Mouse (Mus musculus) myocyte (in vitro differentiated cells): Measurements from ENCODE around the gene Mest. TPM values are rescaled to one million over a fixed set of nuclear protein-coding genes. Genes with fewer than 3 reads are reported as not detected.

Experiments used
- H3K27me3 ChIP-seq: one replicate; pipeline ENCODE4 v1.6.1; 2011; ENCODE audit not compliant: control insufficient read depth, insufficient read depth, insufficient read length
- H3K36me3 ChIP-seq: one replicate; pipeline ENCODE4 v1.6.1; 2011; ENCODE audit not compliant: control insufficient read depth, insufficient read depth
- H3K4me2 ChIP-seq: one replicate; pipeline ENCODE4 v1.6.1; 2011; ENCODE audit warnings: low read depth, control low read depth
- H3K4me3 ChIP-seq: one replicate; pipeline ENCODE4 v1.5.1; 2011; ENCODE audit warnings: mild to moderate bottlenecking, control low read depth, moderate library complexity
- H3K79me2 ChIP-seq: one replicate; pipeline ENCODE4 v1.6.1; 2011; ENCODE audit not compliant: control insufficient read depth, insufficient read depth
- H3ac ChIP-seq: one replicate; pipeline ENCODE4 v1.6.1; 2011; ENCODE audit not compliant: control insufficient read depth, insufficient read length
- CEBPB ChIP-seq: IDR thresholded peaks from 2 replicates; pipeline ENCODE4 v1.6.1; 2011; ENCODE audit warnings: mild to moderate bottlenecking, moderate library complexity; ENCODE audit not compliant: poor library complexity, insufficient read depth, severe bottlenecking
- E2F4 ChIP-seq: IDR thresholded peaks from one replicate; pipeline ENCODE4 v1.6.1; 2011; ENCODE audit warnings: mild to moderate bottlenecking, control low read depth, moderate library complexity; ENCODE audit not compliant: insufficient read depth
- MAX ChIP-seq: IDR thresholded peaks from one replicate; pipeline ENCODE4 v1.6.1; 2011; ENCODE audit warnings: low read depth, mild to moderate bottlenecking, control low read depth
- MYOD1 ChIP-seq, 3 experiments: IDR thresholded peaks; one replicate each; pipeline ENCODE4 v1.6.1; 2011; ENCODE audit warnings: control low read depth in 2 of 3, low read depth in 2 of 3, mild to moderate bottlenecking in 2 of 3, moderate library complexity in 1 of 3; ENCODE audit not compliant: insufficient read length in 2 of 3, control insufficient read depth in 1 of 3
- MYOG ChIP-seq, 3 experiments: IDR thresholded peaks; one replicate each; pipeline ENCODE4 v1.6.1; 2011; ENCODE audit warnings: control low read depth in 2 of 3, low read depth in 2 of 3, mild to moderate bottlenecking in 2 of 3; ENCODE audit not compliant: insufficient read length in 2 of 3, control insufficient read depth in 1 of 3, insufficient read depth in 1 of 3
- POLR2A ChIP-seq: IDR thresholded peaks from one replicate; pipeline ENCODE4 v1.6.1; 2011; ENCODE audit warnings: low read depth, mild to moderate bottlenecking, control low read depth, moderate library complexity; ENCODE audit not compliant: insufficient read length
- POLR2AphosphoS2 ChIP-seq: IDR thresholded peaks from one replicate; pipeline ENCODE4 v1.6.1; 2011; ENCODE audit warnings: low read depth, control low read depth; ENCODE audit not compliant: insufficient read length
- REST ChIP-seq: IDR thresholded peaks from one replicate; pipeline ENCODE4 v1.6.1; 2011; ENCODE audit warnings: mild to moderate bottlenecking, control low read depth, moderate library complexity; ENCODE audit not compliant: insufficient read depth, insufficient read length
- SRF ChIP-seq: IDR thresholded peaks from one replicate; pipeline ENCODE4 v1.6.1; 2011; ENCODE audit warnings: low read depth; ENCODE audit not compliant: control insufficient read depth, insufficient read length
- TCF12 ChIP-seq: IDR thresholded peaks from one replicate; pipeline ENCODE4 v1.6.1; 2011; ENCODE audit warnings: mild to moderate bottlenecking, control low read depth; ENCODE audit not compliant: poor library complexity, insufficient read depth, severe bottlenecking
- TCF3 ChIP-seq: IDR thresholded peaks from one replicate; pipeline ENCODE4 v1.6.1; 2011; ENCODE audit warnings: low read depth, control low read depth; ENCODE audit not compliant: insufficient read length
- USF1 ChIP-seq: IDR thresholded peaks from one replicate; pipeline ENCODE4 v1.6.1; 2011; ENCODE audit warnings: low read depth, mild to moderate bottlenecking, control low read depth, moderate library complexity
- polyA plus RNA-seq: library from polyadenylated mRNA; unstranded; fragments of >200 nt; fragmentation: generic; extraction: Trizol; gene quantifications from one replicate; pipeline ENCODE4 v1.2.1, GENCODE M21; 2012; ENCODE audit warnings: missing spikeins

Mest gene
- polyA plus RNA-seq, 1 experiment, result 6.3 TPM

DNA sequence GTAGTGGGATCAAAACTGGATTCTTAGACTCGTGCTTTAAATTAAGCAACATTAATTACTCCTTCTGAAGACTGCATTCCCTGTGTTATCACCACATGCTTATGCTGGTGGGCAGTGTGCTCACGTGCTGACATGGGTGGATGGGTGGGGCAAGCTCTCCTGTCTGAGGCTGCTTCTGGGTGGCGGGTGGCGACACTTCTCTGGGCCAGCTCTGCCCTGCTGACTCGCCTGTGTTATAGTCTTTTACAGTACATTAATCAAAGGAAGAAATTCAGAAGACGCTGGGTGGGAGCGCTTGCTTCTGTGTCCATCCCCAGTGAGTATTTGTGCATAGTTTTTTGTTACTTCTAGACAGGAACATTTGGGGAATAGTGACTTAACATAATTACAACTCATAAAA, 22.2 kb downstream of the Mest start:
- H3K4me2 ChIP-seq, result no peak overlapping the region
- no peaks in the 10 kb centered on the region for H3K79me2 ChIP-seq
- H3K4me3 ChIP-seq, result no peak overlapping the region
- no peaks in the 10 kb centered on the region for H3K27me3 ChIP-seq
- no peak for TF ChIP-seq TCF3
- TF ChIP-seq E2F4, result no peak
- no peak for TF ChIP-seq MYOG (IDR thresholded peaks at IDR 0.05; ENCODE audit: control insufficient read depth in 1 of 3, insufficient read depth in 1 of 3, insufficient read length in 2 of 3, low read depth in 2 of 3)
- no peak overlapping the region for H3ac ChIP-seq
- peaks cover 23% of the 10 kb centered on the region for H3K36me3 ChIP-seq

DNA sequence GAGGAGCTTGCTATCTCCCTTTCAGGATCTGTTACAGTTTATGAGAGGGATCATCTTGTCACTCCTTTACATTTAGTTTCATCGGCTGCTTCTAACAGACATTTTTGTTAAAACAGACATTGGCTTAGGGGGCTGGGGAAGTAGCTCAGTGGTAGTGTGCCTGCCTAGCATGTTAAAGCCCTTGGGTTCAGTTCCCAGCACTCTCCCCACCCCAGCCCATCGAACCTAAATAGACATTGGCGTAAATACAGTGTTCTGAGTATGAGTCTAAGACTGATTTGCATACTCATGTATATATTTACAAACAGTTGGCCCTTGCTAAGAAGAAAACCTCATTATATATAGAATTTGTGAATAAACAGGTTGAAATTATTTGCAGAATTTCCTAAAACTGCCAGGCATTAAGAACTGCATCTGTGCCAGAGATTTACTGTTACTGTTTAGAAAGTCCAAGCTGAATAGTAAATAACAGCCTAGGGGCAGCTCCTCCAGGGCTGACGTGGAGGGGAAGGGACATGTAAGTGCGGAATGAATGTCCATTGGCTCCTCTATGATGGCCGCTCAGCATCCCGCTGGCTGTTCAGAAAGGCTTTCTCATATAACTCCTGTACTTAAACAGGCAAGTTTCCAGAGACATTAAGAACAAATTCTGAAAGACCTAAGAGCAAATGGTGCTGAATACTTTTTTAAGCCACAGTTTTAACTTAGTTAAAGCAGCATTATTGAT, 24.4 kb downstream of the Mest start:
- H3K79me2 ChIP-seq, result no peaks in the 10 kb centered on the region
- TF ChIP-seq MAX, result no peak
- no peak for TF ChIP-seq REST
- no peak for TF ChIP-seq TCF12
- TF ChIP-seq USF1, result no peak
- no peak for TF ChIP-seq MYOD1 (IDR thresholded peaks at IDR 0.05; ENCODE audit: control insufficient read depth in 1 of 3, insufficient read length in 2 of 3, low read depth in 2 of 3)
- TF ChIP-seq SRF, result no peak
- no peak for TF ChIP-seq CEBPB
- H3K4me2 ChIP-seq, result no peak overlapping the region
- no peak overlapping the region for H3K4me3 ChIP-seq
- no peak overlapping the region for H3ac ChIP-seq
- no peaks in the 10 kb centered on the region for H3K27me3 ChIP-seq
- H3K36me3 ChIP-seq, result peaks cover 23% of the 10 kb centered on the region

DNA sequence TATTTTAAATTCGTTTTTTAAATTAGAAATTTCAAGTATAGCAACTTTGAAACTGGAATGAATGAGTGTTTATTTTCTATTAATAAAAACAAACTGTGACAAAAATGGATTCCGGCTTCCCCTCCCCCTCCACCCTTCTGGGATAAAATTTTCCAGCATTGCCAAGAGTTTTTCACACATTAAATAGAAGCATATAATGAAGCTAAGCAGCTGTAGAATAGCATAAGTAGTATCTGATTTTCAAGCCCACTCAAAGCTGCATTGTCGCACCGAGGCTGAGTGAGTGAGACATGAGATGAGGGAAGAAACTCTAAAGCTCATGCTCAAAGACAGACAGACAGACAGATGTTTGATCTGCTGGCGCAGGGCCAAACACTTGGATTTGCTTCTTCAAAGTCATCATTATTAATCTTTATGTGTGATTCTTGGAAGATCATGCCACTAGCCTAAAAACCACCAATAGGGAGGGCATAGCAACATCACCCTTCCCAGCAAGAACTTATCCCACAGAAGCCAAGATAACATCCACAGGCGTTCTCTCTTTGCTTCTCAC, 25.1 kb downstream of the Mest start:
- H3K36me3 ChIP-seq, result peaks cover 23% of the 10 kb centered on the region
- no peak overlapping the region for H3K4me2 ChIP-seq
- TF ChIP-seq TCF3, result no peak
- no peak for TF ChIP-seq E2F4
- no peak overlapping the region for H3K4me3 ChIP-seq
- H3ac ChIP-seq, result no peak overlapping the region
- H3K27me3 ChIP-seq, result no peaks in the 10 kb centered on the region
- H3K79me2 ChIP-seq, result no peaks in the 10 kb centered on the region

DNA sequence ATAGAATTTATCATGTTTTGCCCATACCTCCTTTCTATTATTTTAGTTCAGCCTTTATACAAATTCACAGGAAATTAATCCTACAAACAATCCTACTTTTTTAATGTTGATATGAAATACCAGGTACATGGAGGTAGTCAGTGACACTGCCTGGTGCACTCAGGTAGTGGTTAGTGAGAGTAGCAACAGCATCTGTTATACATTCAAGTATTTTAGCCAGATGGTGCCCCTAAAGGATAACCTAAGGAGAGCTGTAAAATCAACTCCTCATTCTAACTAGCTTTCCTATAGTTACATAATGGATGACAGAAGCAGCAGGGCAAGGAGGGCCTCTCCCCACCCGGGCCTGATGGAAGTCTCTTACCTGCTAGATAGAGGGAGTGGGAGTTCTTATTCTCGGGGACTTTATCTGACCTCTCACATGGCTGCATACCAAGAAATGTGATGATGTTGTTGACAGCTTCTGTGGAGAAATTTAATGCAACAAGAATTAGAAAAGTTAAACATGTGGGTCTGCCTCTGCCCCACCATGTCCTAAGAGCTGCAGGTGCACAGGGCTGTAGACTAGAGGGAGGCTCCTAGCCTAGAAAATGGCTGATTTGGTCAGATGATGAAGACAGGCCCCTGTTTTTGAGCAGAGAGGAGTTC, 25.8 kb downstream of the Mest start:
- no peak overlapping the region for H3K4me2 ChIP-seq
- H3K36me3 ChIP-seq, result peaks cover 17% of the 10 kb centered on the region
- TF ChIP-seq SRF (no peak), MAX (no peak), POLR2AphosphoS2 (no peak), E2F4 (no peak), MYOD1 (IDR thresholded peaks at IDR 0.05; ENCODE audit: control insufficient read depth in 1 of 3, insufficient read length in 2 of 3, low read depth in 2 of 3) (no peak), CEBPB (no peak), TCF3 (no peak), MYOG (IDR thresholded peaks at IDR 0.05; ENCODE audit: control insufficient read depth in 1 of 3, insufficient read depth in 1 of 3, insufficient read length in 2 of 3, low read depth in 2 of 3) (no peak), POLR2A (no peak), TCF12 (no peak)
- H3K27me3 ChIP-seq, result no peaks in the 10 kb centered on the region
- no peaks in the 10 kb centered on the region for H3K79me2 ChIP-seq
- H3K4me3 ChIP-seq, result no peak overlapping the region
- no peak overlapping the region for H3ac ChIP-seq

DNA sequence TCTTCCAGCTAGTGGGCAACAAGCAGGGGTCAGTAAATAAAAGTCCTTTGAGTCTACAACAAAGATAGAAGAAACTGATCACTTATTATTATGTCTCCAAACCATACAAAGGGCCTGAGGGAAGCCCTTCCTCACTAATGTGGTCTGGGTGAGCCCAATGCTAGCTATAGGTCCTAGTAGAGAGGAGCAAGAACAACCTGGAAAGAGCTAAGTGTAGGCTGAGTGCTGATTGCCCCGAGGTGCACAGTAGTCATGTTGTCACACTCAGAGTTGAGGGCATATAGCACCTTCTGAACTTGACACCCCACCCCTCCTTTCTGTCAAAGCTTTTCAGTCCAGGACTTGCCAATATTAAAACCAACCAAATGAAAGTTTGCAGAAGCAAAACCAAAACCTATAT, 26.5 kb downstream of the Mest start:
- TF ChIP-seq POLR2AphosphoS2 (no peak), MYOG (IDR thresholded peaks at IDR 0.05; ENCODE audit: control insufficient read depth in 1 of 3, insufficient read depth in 1 of 3, insufficient read length in 2 of 3, low read depth in 2 of 3) (no peak), SRF (no peak), USF1 (no peak)
- Histone ChIP-seq H3K27me3 (no peaks in the 10 kb centered on the region), H3ac (no peak overlapping the region), H3K36me3 (peaks cover 16% of the 10 kb centered on the region), H3K79me2 (no peaks in the 10 kb centered on the region), H3K4me3 (no peak overlapping the region), H3K4me2 (no peak overlapping the region)

DNA sequence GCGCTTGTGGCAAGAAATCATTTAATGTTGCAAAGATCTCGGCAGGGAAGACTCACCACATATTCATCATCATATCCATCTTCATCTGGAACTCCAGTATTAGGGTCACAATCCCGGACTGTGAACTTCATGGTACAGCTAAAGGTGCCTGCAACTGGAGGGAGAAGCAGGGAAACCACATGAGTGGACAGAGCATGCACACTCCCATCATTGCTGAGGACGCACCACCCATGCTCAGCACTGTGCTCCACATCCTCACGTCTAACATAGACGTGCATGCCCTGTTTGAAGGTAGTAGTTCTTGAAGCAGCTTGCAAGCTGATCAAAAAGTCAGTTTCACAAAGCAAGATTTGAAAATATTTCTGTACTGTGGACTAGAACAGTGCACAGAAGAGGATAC, 27.1 kb downstream of the Mest start:
- no peak overlapping the region for H3K4me3 ChIP-seq
- H3K36me3 ChIP-seq, result peaks cover 16% of the 10 kb centered on the region
- no peak for TF ChIP-seq POLR2A
- TF ChIP-seq TCF12, result no peak
- no peak for TF ChIP-seq CEBPB
- TF ChIP-seq MAX, result no peak
- TF ChIP-seq SRF, result no peak
- no peak for TF ChIP-seq TCF3
- no peak for TF ChIP-seq USF1
- no peak for TF ChIP-seq REST
- TF ChIP-seq MYOG (IDR thresholded peaks at IDR 0.05; ENCODE audit: control insufficient read depth in 1 of 3, insufficient read depth in 1 of 3, insufficient read length in 2 of 3, low read depth in 2 of 3), result no peak
- no peak for TF ChIP-seq MYOD1 (IDR thresholded peaks at IDR 0.05; ENCODE audit: control insufficient read depth in 1 of 3, insufficient read length in 2 of 3, low read depth in 2 of 3)
- TF ChIP-seq E2F4, result no peak
- no peak for TF ChIP-seq POLR2AphosphoS2
- H3ac ChIP-seq, result no peak overlapping the region
- H3K79me2 ChIP-seq, result no peaks in the 10 kb centered on the region
- H3K4me2 ChIP-seq, result no peak overlapping the region
- no peaks in the 10 kb centered on the region for H3K27me3 ChIP-seq
